Mouse (Mus musculus): ENCODE measurements at regions not wholly inside any gene's neighbourhood (a gene's known extent, or its start where the extent isn't known, plus 50 kb on each side); places are given as distances from the start of the nearest gene placed in this dataset.

DNA sequence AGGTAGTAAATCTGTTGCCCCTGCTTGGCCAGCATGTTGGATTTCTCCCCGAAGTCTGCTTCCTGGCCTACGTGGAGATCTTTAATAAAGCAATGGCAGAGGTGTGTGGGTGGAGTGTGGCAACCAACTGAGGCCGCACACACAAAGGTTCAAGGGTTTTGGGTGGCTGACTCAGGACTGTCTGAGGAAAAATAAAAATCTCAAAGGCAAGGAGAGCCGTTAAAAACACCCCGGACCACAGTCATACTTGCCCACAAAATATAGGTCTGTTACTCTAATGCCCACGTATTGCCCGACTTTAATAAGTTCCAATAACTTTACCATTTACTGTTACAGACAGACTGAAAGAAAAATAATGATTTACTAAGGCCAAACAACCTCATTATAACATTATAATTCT lies 108.7 kb upstream of the Cdkn2b start:
- Histone ChIP-seq H3K9ac (no peak overlapping the region), H3K36me3 (no peaks in the 10 kb centered on the region), H3K4me3 (no peak overlapping the region), H3K27me3 (no peaks in the 10 kb centered on the region), H3K27ac (no peak overlapping the region), H3K4me2 (replicated peaks) (no peak overlapping the region), H3K4me1 (peaks cover 10% of the 10 kb centered on the region), H3K9me3 (no peaks in the 10 kb centered on the region)
- ATAC-seq (ENCODE audit: low FRiP score, low read depth) = peak; percentile 66
- 52% methylated on average over 7 of the region's 7 CpGs for WGBS

GRCm38 (mm10) chr4:89405624-89406167 lies 94.9 kb upstream of the Cdkn2b start:
- Histone ChIP-seq H3K27ac (no peak overlapping the region), H3K4me3 (no peak overlapping the region), H3K9me3 (no peaks in the 10 kb centered on the region), H3K4me1 (no peaks in the 10 kb centered on the region), H3K4me2 (replicated peaks) (no peak overlapping the region), H3K9ac (no peak overlapping the region), H3K27me3 (no peaks in the 10 kb centered on the region), H3K36me3 (no peaks in the 10 kb centered on the region)
- WGBS = 65% methylated on average over 2 of the region's 2 CpGs
- ATAC-seq (ENCODE audit: low FRiP score, low read depth) = no peak

GRCm38 (mm10) chr4:89403151-89403550 lies 92.3 kb upstream of the Cdkn2b start:
- no peak for ATAC-seq (ENCODE audit: low FRiP score, low read depth)
- Histone ChIP-seq H3K4me2 (replicated peaks) (no peak overlapping the region), H3K4me3 (no peak overlapping the region), H3K36me3 (no peaks in the 10 kb centered on the region), H3K27me3 (no peaks in the 10 kb centered on the region), H3K9me3 (no peaks in the 10 kb centered on the region), H3K4me1 (no peaks in the 10 kb centered on the region), H3K27ac (no peak overlapping the region), H3K9ac (no peak overlapping the region)
- WGBS = 74% methylated on average over 1 of the region's 1 CpGs

DNA sequence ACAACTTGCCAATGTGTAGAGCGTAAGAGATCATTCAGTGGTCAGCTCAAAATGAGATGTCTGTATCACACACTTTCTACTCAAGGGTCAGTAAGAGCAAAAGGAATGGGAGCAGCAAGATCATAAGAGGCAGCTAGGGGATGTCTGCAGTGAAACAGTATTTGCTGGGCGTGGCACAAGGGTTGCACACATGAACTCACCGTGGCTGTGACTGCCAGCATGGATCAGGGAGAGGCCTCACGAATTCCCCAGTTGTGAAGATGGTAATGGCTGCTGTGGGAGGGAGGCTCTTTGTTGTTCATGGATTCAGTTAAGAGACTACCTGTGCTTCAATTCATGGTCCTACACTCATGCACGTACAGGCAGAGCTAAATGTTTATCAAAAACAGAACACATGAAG lies 91.5 kb upstream of the Cdkn2b start:
- Histone ChIP-seq H3K9me3 (no peaks in the 10 kb centered on the region), H3K4me1 (no peaks in the 10 kb centered on the region), H3K4me3 (no peak overlapping the region), H3K36me3 (no peaks in the 10 kb centered on the region), H3K9ac (no peak overlapping the region), H3K27ac (no peak overlapping the region), H3K27me3 (no peaks in the 10 kb centered on the region), H3K4me2 (replicated peaks) (no peak overlapping the region)
- no peak for ATAC-seq (ENCODE audit: low FRiP score, low read depth)
- WGBS = 72% methylated on average over 5 of the region's 5 CpGs

GRCm38 (mm10) chr4:89401696-89402095 lies 90.9 kb upstream of the Cdkn2b start:
- Histone ChIP-seq H3K4me1 (no peaks in the 10 kb centered on the region), H3K9ac (no peak overlapping the region), H3K27ac (no peak overlapping the region), H3K4me2 (replicated peaks) (no peak overlapping the region), H3K36me3 (no peaks in the 10 kb centered on the region), H3K4me3 (no peak overlapping the region), H3K9me3 (no peaks in the 10 kb centered on the region), H3K27me3 (no peaks in the 10 kb centered on the region)
- WGBS = 66% methylated on average over 2 of the region's 2 CpGs
- no peak for ATAC-seq (ENCODE audit: low FRiP score, low read depth)

- H3K4me1 ChIP-seq = no peaks in the 10 kb centered on the region
- H3K9ac ChIP-seq = no peak overlapping the region
- no peaks in the 10 kb centered on the region for H3K27me3 ChIP-seq
- H3K4me2 ChIP-seq (replicated peaks) = no peak overlapping the region
- H3K27ac ChIP-seq = no peak overlapping the region
- 88% methylated on average over 3 of the region's 3 CpGs for WGBS
- ATAC-seq (ENCODE audit: low FRiP score, low read depth) = no peak
- H3K4me3 ChIP-seq = no peak overlapping the region
- no peaks in the 10 kb centered on the region for H3K36me3 ChIP-seq
- H3K9me3 ChIP-seq = no peaks in the 10 kb centered on the region
These were observed 89.5 kb upstream of the Cdkn2b start for GRCm38 (mm10) chr4:89400342-89400741.

DNA sequence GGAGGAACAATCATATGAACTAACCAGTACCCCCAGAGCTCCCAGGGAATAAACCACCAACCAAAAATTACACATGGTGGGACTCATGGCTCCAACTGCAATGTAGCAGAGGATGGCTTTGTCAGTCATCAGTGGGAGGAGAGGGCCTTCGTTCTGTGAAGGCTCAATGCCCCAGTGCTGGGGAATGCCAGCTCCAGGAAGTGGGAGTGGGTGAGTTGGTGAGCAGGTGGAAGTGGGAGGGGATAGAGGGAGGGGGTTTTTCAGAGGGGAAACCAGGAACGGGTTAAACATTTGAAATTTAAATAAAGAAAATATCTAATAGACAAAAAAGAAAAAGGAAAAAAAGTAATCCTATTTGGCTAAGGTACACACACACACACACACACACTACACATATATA lies 88.4 kb upstream of the Cdkn2b start:
- no peak for ATAC-seq (ENCODE audit: low FRiP score, low read depth)
- 79% methylated on average over 2 of the region's 2 CpGs for WGBS

DNA sequence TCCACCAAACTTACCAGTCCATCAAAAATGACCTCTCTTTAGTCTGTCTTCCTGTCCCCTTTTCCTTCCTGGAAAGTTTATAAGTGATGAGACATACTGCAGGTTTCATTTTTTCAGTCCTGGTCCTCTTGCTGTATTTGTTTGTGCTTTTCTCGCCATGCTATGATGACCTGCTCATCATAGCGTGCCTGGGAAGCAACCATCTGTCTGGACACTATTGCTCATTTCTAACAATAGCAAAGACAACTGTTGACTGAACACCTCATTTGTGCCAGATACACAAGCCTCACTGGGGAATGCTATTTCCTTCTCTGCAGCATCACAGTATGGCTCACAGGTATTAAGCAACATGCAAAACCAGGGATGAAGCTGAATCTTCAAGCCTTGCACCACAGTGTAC lies 85.2 kb upstream of the Cdkn2b start:
- no peaks in the 10 kb centered on the region for H3K36me3 ChIP-seq
- H3K4me3 ChIP-seq = no peak overlapping the region
- no peak overlapping the region for H3K4me2 ChIP-seq (replicated peaks)
- no peaks in the 10 kb centered on the region for H3K27me3 ChIP-seq
- H3K4me1 ChIP-seq = peaks cover 3% of the 10 kb centered on the region; the same call in 1 of the 2 replicates
- no peak for ATAC-seq (ENCODE audit: low FRiP score, low read depth)
- H3K9ac ChIP-seq = no peak overlapping the region
- H3K27ac ChIP-seq = no peak overlapping the region
- no peaks in the 10 kb centered on the region for H3K9me3 ChIP-seq
- 93% methylated on average over 2 of the region's 2 CpGs for WGBS

More for the DNA sequence above, 88.4 kb upstream of the Cdkn2b start:
- Histone ChIP-seq H3K4me1 (no peaks in the 10 kb centered on the region), H3K27ac (no peak overlapping the region), H3K36me3 (no peaks in the 10 kb centered on the region), H3K4me2 (replicated peaks) (no peak overlapping the region), H3K9me3 (no peaks in the 10 kb centered on the region), H3K9ac (no peak overlapping the region), H3K27me3 (no peaks in the 10 kb centered on the region), H3K4me3 (no peak overlapping the region)

DNA sequence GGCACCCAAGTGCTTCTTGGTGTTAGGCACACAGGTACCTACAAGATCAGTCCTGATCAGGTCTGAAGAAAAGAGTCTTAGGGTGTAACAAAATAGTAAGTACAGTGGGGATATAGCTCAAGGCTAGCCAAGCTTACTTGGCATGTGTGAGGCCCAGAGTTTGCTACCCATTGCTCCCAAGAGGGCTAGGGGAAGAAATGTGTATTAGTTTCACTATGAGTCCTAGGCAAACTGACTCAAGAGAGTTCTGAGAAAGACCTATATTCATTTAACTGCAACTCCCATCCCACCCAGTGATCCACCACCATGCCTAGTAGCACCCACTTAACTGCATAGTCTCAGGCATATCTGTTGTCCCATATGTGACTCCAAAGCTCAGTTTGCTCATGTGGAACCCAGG lies 84.5 kb upstream of the Cdkn2b start:
- Histone ChIP-seq H3K9ac (no peak overlapping the region), H3K27ac (no peak overlapping the region), H3K4me3 (no peak overlapping the region), H3K27me3 (no peaks in the 10 kb centered on the region), H3K36me3 (no peaks in the 10 kb centered on the region), H3K9me3 (no peaks in the 10 kb centered on the region), H3K4me2 (replicated peaks) (no peak overlapping the region), H3K4me1 (peaks cover 3% of the 10 kb centered on the region; the same call in 1 of the 2 replicates)
- no peak for ATAC-seq (ENCODE audit: low FRiP score, low read depth)

- H3K9me3 ChIP-seq = no peaks in the 10 kb centered on the region
- H3K4me1 ChIP-seq = peaks cover 3% of the 10 kb centered on the region; the same call in 1 of the 2 replicates
- H3K36me3 ChIP-seq = no peaks in the 10 kb centered on the region
- ATAC-seq (ENCODE audit: low FRiP score, low read depth) = no peak
- H3K4me3 ChIP-seq = no peak overlapping the region
- no peaks in the 10 kb centered on the region for H3K27me3 ChIP-seq
- H3K27ac ChIP-seq = no peak overlapping the region
- H3K9ac ChIP-seq = no peak overlapping the region
- no peak overlapping the region for H3K4me2 ChIP-seq (replicated peaks)
- WGBS = 73% methylated on average over 2 of the region's 2 CpGs
These were observed 82.4 kb upstream of the Cdkn2b start for GRCm38 (mm10) chr4:89393251-89393711.

DNA sequence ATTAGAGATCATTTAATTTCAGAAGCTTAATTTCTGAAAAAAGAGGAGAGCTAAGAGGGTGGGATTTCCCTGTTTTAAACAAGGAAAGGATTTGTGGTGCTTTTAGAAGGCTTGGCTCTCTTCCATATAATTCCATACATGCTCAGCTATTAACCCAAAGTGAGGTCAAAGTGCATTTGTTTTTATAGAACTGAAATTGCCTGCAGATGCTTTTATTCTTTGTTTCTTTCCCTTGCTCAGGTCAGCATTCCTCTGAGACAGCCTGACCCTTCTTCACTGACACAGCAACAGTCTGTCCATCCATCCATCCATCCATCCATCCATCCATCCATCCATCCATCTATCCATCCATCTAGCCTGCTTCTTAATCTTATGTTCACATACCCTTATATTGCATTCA lies 82.0 kb upstream of the Cdkn2b start:
- Histone ChIP-seq H3K27me3 (no peaks in the 10 kb centered on the region), H3K9me3 (no peaks in the 10 kb centered on the region), H3K36me3 (no peaks in the 10 kb centered on the region), H3K9ac (no peak overlapping the region), H3K27ac (no peak overlapping the region), H3K4me1 (peaks cover 3% of the 10 kb centered on the region; the same call in 1 of the 2 replicates), H3K4me3 (no peak overlapping the region), H3K4me2 (replicated peaks) (no peak overlapping the region)
- ATAC-seq (ENCODE audit: low FRiP score, low read depth) = no peak

DNA sequence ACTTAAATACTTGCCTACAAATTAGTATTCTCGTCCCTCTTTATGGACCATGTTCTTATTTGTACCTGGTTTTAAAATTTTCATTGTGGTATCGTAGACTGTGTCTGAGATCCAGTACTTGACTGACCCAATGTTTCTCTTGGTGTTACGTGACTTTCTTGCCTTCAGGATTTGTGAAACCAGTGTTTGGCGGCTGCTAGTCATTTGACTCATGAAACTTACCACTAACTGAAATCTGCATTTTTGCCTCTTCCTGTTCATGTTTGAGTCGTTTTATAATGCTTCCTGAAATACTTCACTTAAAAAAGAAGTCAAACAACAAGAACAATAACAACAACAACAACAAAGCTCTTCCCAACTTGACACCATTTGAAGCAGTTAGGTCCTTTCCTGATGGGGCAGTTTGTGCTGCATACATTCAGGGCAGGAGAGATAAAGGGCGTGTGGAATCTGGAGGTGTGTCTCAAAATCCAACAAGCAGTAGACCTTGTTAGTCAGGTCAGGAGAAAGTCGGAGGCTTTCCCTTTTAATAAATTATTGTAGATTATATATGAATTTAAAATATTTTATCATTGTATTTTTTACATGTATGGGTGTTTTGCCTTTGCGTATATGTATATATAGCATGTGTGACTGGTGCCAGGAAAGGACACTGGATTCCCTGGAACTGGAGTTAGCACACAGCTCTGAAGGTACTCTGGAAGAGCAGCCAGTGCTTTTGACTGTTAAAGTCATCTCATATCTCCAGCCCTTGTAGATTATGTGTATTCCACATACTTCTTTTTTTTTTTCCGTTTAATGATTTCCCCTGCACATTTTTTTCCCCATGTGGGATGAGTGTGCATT lies 80.8 kb upstream of the Cdkn2b start:
- Histone ChIP-seq H3K4me1 (peaks cover 3% of the 10 kb centered on the region; the same call in 1 of the 2 replicates), H3K4me2 (replicated peaks) (no peak overlapping the region), H3K9ac (no peak overlapping the region), H3K36me3 (no peaks in the 10 kb centered on the region), H3K27ac (no peak overlapping the region), H3K9me3 (no peaks in the 10 kb centered on the region), H3K4me3 (no peak overlapping the region), H3K27me3 (no peaks in the 10 kb centered on the region)
- ATAC-seq (ENCODE audit: low FRiP score, low read depth) = no peak
- WGBS = 82% methylated on average over 9 of the region's 9 CpGs

- 83% methylated on average over 3 of the region's 3 CpGs for WGBS
- no peaks in the 10 kb centered on the region for H3K36me3 ChIP-seq
These were observed 72.7 kb upstream of the Cdkn2b start for GRCm38 (mm10) chr4:89383548-89383947.

More at GRCm38 (mm10) chr4:89383548-89383947, 72.7 kb upstream of the Cdkn2b start:
- no peak for ATAC-seq (ENCODE audit: low FRiP score, low read depth)
- Histone ChIP-seq H3K4me3 (no peak overlapping the region), H3K27me3 (no peaks in the 10 kb centered on the region), H3K4me1 (no peaks in the 10 kb centered on the region), H3K4me2 (replicated peaks) (no peak overlapping the region), H3K27ac (no peak overlapping the region), H3K9me3 (no peaks in the 10 kb centered on the region), H3K9ac (no peak overlapping the region)
